Mouse (Mus musculus): ENCODE results near the gene Acsl6. TPM values are rescaled to one million over a fixed set of nuclear protein-coding genes. Genes with fewer than 3 reads are reported as not detected.
"Not testable (repeated sequence)": the region's sequence is repeated elsewhere in the genome, so short reads cannot be mapped to it uniquely, and the experiment has no call there.

Gene Acsl6
- polyA plus RNA-seq, 1 experiment from 2014 or later = 5.7 TPM

- H3K9ac ChIP-seq = no peak overlapping the region
- no peak overlapping the region for H3K4me2 ChIP-seq (replicated peaks)
- ATAC-seq (ENCODE audit: insufficient number of reproducible peaks, low FRiP score, low TSS enrichment, low read depth) = no peak
- H3K9me3 ChIP-seq (replicated peaks) = no peaks in the 10 kb centered on the region
- no peaks in the 10 kb centered on the region for H3K27me3 ChIP-seq
- no peaks in the 10 kb centered on the region for H3K4me1 ChIP-seq
- no peaks in the 10 kb centered on the region for H3K36me3 ChIP-seq
- H3K27ac ChIP-seq (replicated peaks) = no peak overlapping the region
- H3K4me3 ChIP-seq (replicated peaks) = no peak overlapping the region
- WGBS = 71% methylated on average over 12 of the region's 12 CpGs
These were observed 9.4 kb upstream of the Acsl6 start for GRCm38 (mm10) chr11:54293980-54294807.

GRCm38 (mm10) chr11:54295971-54296370, 7.6 kb upstream of the Acsl6 start:
- Histone ChIP-seq H3K36me3 (no peaks in the 10 kb centered on the region), H3K27me3 (no peaks in the 10 kb centered on the region), H3K9ac (no peak overlapping the region), H3K9me3 (replicated peaks) (no peaks in the 10 kb centered on the region), H3K27ac (replicated peaks) (no peak overlapping the region), H3K4me3 (replicated peaks) (no peak overlapping the region), H3K4me1 (no peaks in the 10 kb centered on the region), H3K4me2 (replicated peaks) (no peak overlapping the region)
- WGBS = 76% methylated on average over 4 of the region's 4 CpGs
- ATAC-seq (ENCODE audit: insufficient number of reproducible peaks, low FRiP score, low TSS enrichment, low read depth) = no peak

GRCm38 (mm10) chr11:54296734-54297133, 6.9 kb upstream of the Acsl6 start:
- Histone ChIP-seq H3K27ac (replicated peaks) (no peak overlapping the region), H3K4me2 (replicated peaks) (no peak overlapping the region), H3K4me1 (no peaks in the 10 kb centered on the region), H3K4me3 (replicated peaks) (no peak overlapping the region), H3K9me3 (replicated peaks) (no peaks in the 10 kb centered on the region), H3K9ac (no peak overlapping the region), H3K36me3 (no peaks in the 10 kb centered on the region), H3K27me3 (no peaks in the 10 kb centered on the region)
- ATAC-seq (ENCODE audit: insufficient number of reproducible peaks, low FRiP score, low TSS enrichment, low read depth) = no peak
- 95% methylated on average over 1 of the region's 1 CpGs for WGBS

- 80% methylated on average over 2 of the region's 2 CpGs for WGBS
- ATAC-seq (ENCODE audit: insufficient number of reproducible peaks, low FRiP score, low TSS enrichment, low read depth); H3K4me1 ChIP-seq; H3K36me3 ChIP-seq; H3K4me3 ChIP-seq (replicated peaks); H3K9ac ChIP-seq; H3K27me3 ChIP-seq; H3K9me3 ChIP-seq (replicated peaks); H3K4me2 ChIP-seq (replicated peaks); H3K27ac ChIP-seq (replicated peaks): not testable (repeated sequence)
These were observed 6.1 kb upstream of the Acsl6 start for GRCm38 (mm10) chr11:54297471-54297870.

- no peak overlapping the region for H3K9ac ChIP-seq
- H3K9me3 ChIP-seq (replicated peaks) = no peaks in the 10 kb centered on the region
- no peak overlapping the region for H3K4me2 ChIP-seq (replicated peaks)
These were observed 4.8 kb upstream of the Acsl6 start for GRCm38 (mm10) chr11:54298777-54299176.

GRCm38 (mm10) chr11:54301994-54302393, 1.6 kb upstream of the Acsl6 start:
- Histone ChIP-seq H3K4me3 (replicated peaks) (no peak overlapping the region), H3K4me2 (replicated peaks) (no peak overlapping the region), H3K4me1 (peaks cover 8% of the 10 kb centered on the region), H3K36me3 (no peaks in the 10 kb centered on the region), H3K27me3 (peaks cover 15% of the 10 kb centered on the region), H3K9me3 (replicated peaks) (no peaks in the 10 kb centered on the region), H3K27ac (replicated peaks) (no peak overlapping the region), H3K9ac (no peak overlapping the region)
- ATAC-seq (ENCODE audit: insufficient number of reproducible peaks, low FRiP score, low TSS enrichment, low read depth) = no peak
- 83% methylated on average over 8 of the region's 8 CpGs for WGBS

More at GRCm38 (mm10) chr11:54298777-54299176, 4.8 kb upstream of the Acsl6 start:
- H3K4me1 ChIP-seq = peaks cover 2% of the 10 kb centered on the region; the same call in 1 of the 2 replicates
- H3K27ac ChIP-seq (replicated peaks) = no peak overlapping the region
- peaks cover under 1% of the 10 kb centered on the region; the same call in 1 of the 2 replicates for H3K27me3 ChIP-seq
- no peak for ATAC-seq (ENCODE audit: insufficient number of reproducible peaks, low FRiP score, low TSS enrichment, low read depth)
- no peaks in the 10 kb centered on the region for H3K36me3 ChIP-seq
- H3K4me3 ChIP-seq (replicated peaks) = no peak overlapping the region

- no peak overlapping the region for H3K4me2 ChIP-seq (replicated peaks)
- ATAC-seq (ENCODE audit: insufficient number of reproducible peaks, low FRiP score, low TSS enrichment, low read depth) = no peak
- 82% methylated on average over 3 of the region's 3 CpGs for WGBS
- H3K9ac ChIP-seq = no peak overlapping the region
- no peaks in the 10 kb centered on the region for H3K36me3 ChIP-seq
- peaks cover 8% of the 10 kb centered on the region for H3K4me1 ChIP-seq
- peaks cover 15% of the 10 kb centered on the region for H3K27me3 ChIP-seq
- no peaks in the 10 kb centered on the region for H3K9me3 ChIP-seq (replicated peaks)
- H3K4me3 ChIP-seq (replicated peaks) = no peak overlapping the region
- H3K27ac ChIP-seq (replicated peaks) = no peak overlapping the region
These were observed 992 bp upstream of the Acsl6 start for GRCm38 (mm10) chr11:54302606-54303005.

- Histone ChIP-seq H3K9me3 (replicated peaks) (no peaks in the 10 kb centered on the region), H3K27me3 (peaks cover 15% of the 10 kb centered on the region), H3K27ac (replicated peaks) (no peak overlapping the region), H3K36me3 (no peaks in the 10 kb centered on the region), H3K9ac (no peak overlapping the region), H3K4me1 (peaks cover 8% of the 10 kb centered on the region), H3K4me2 (replicated peaks) (no peak overlapping the region), H3K4me3 (replicated peaks) (peak overlapping the region; percentile 49)
- ATAC-seq (ENCODE audit: insufficient number of reproducible peaks, low FRiP score, low TSS enrichment, low read depth) = no peak
- 24% methylated on average over 6 of the region's 6 CpGs for WGBS
These were observed 396 bp upstream of the Acsl6 start for GRCm38 (mm10) chr11:54303076-54303727.

GRCm38 (mm10) chr11:54304471-54304873, 874 bp downstream of the Acsl6 start:
- Histone ChIP-seq H3K9me3 (replicated peaks) (no peaks in the 10 kb centered on the region), H3K4me2 (replicated peaks) (peak overlapping the region; percentile 94), H3K4me1 (peaks cover 8% of the 10 kb centered on the region), H3K9ac (peak overlapping the region; percentile 28; the same call in 1 of the 2 replicates), H3K36me3 (no peaks in the 10 kb centered on the region), H3K27me3 (peaks cover 15% of the 10 kb centered on the region), H3K27ac (replicated peaks) (no peak overlapping the region), H3K4me3 (replicated peaks) (peak overlapping the region; percentile 49)
- no peak for ATAC-seq (ENCODE audit: insufficient number of reproducible peaks, low FRiP score, low TSS enrichment, low read depth)
- WGBS = 6% methylated on average over 7 of the region's 7 CpGs

GRCm38 (mm10) chr11:54305331-54305730, 1.7 kb downstream of the Acsl6 start:
- no peaks in the 10 kb centered on the region for H3K9me3 ChIP-seq (replicated peaks)
- WGBS = 72% methylated on average over 3 of the region's 3 CpGs
- no peak overlapping the region for H3K4me2 ChIP-seq (replicated peaks)
- no peak overlapping the region for H3K27ac ChIP-seq (replicated peaks)
- H3K4me1 ChIP-seq = peaks cover 8% of the 10 kb centered on the region
- no peak overlapping the region for H3K4me3 ChIP-seq (replicated peaks)
- H3K9ac ChIP-seq = no peak overlapping the region
- H3K36me3 ChIP-seq = no peaks in the 10 kb centered on the region
- H3K27me3 ChIP-seq = peaks cover 15% of the 10 kb centered on the region
- no peak for ATAC-seq (ENCODE audit: insufficient number of reproducible peaks, low FRiP score, low TSS enrichment, low read depth)

- WGBS = 70% methylated on average over 7 of the region's 7 CpGs
- no peak overlapping the region for H3K4me3 ChIP-seq (replicated peaks)
These were observed 3.7 kb downstream of the Acsl6 start for GRCm38 (mm10) chr11:54307139-54307816.

More at GRCm38 (mm10) chr11:54307139-54307816, 3.7 kb downstream of the Acsl6 start:
- Histone ChIP-seq H3K4me2 (replicated peaks) (no peak overlapping the region), H3K9me3 (replicated peaks) (no peaks in the 10 kb centered on the region), H3K27me3 (peaks cover 15% of the 10 kb centered on the region), H3K27ac (replicated peaks) (no peak overlapping the region), H3K9ac (no peak overlapping the region), H3K4me1 (peaks cover 12% of the 10 kb centered on the region), H3K36me3 (no peaks in the 10 kb centered on the region)
- ATAC-seq (ENCODE audit: insufficient number of reproducible peaks, low FRiP score, low TSS enrichment, low read depth) = no peak
